Mouse (Mus musculus) E14TG2a.4 (cell line): Measurements from ENCODE around the gene Olfr1310.
"Not testable (repeated sequence)": the region's sequence is repeated elsewhere in the genome, so short reads cannot be mapped to it uniquely, and the experiment has no call there.

Experiments used
- H3K27me3 ChIP-seq: 2 replicates; pipeline ENCODE4 v1.6.1; 2014; ENCODE audit warnings: low read length, control low read depth; ENCODE audit not compliant: insufficient read depth
- H3K36me3 ChIP-seq: 2 replicates; pipeline ENCODE4 v1.6.1; 2014; ENCODE audit warnings: low read length, control low read depth; ENCODE audit not compliant: insufficient read depth
- H3K4me1 ChIP-seq: replicated peaks from 2 replicates; pipeline ENCODE4 v1.6.1; 2014; ENCODE audit warnings: low read depth, low read length, control low read depth
- H3K4me3 ChIP-seq: replicated peaks from 2 replicates; pipeline ENCODE4 v1.5.1; 2014; ENCODE audit warnings: mild to moderate bottlenecking, low read length
- H3K9me3 ChIP-seq: 2 replicates; pipeline ENCODE4 v1.6.1; 2014; ENCODE audit warnings: low read length, control low read depth
- CTCF ChIP-seq: conservative IDR thresholded peaks from 2 replicates; pipeline ENCODE4 v1.5.1; 2014; ENCODE audit warnings: low read length
- NANOG ChIP-seq: IDR thresholded peaks from 2 replicates; pipeline ENCODE4 v1.6.1; 2014; ENCODE audit warnings: borderline replicate concordance, low read length, mixed read lengths
- POU5F1 ChIP-seq: IDR thresholded peaks from 2 replicates; pipeline ENCODE4 v1.6.1; 2014; ENCODE audit warnings: low read length, borderline replicate concordance

Olfr1310 gene

DNA sequence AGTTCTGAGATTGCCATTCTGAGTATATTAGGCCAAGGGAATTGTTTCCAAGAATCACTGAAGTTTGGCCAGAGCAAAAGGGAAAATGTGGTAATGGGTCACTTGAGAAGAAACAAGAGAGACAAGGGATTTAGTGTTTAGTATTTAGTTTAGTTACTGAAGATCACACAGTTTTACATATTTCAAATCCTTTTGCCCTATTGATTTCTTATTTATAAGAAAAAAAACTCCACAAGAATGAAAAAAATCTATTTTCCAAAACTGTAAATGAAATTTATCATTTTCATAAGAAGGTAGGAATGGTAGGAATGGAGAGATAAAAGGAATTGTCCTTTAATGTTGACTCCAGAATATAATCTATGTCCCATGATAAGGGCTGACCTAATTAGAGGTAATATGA, at the start of gene Olfr1310:
Gene Olfr1310 (minus strand): TSS at position 101 of the 400 bp plus-strand sequence.
- no peaks in the 10 kb centered on the region for H3K36me3 ChIP-seq
- peaks cover 3% of the 10 kb centered on the region; the same call in 1 of the 2 replicates for H3K9me3 ChIP-seq
- TF ChIP-seq CTCF (no peak), NANOG (no peak), POU5F1 (no peak)
- H3K4me1 ChIP-seq, result no peaks in the 10 kb centered on the region
- no peak within 1 kb of the TSS for H3K4me3 ChIP-seq
- no peaks in the 10 kb centered on the region for H3K27me3 ChIP-seq

DNA sequence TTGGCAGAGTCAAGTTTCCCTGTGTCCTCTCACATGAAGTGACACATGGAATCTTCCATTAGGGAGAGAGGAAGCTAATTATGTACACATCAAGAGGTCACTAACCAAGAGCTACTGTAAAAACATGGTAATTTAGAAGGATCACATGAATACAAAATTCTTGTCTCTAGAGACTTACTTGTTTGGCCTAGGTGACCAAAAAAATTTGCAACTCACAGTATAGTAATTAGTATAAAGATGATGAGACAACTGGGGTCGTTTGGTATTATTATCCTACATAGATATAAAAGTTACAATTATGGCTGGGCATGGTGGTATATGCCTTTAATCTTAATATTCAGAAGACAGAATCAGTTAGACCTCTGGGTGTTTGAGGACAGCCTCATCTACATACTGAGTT, 37.6 kb upstream of the Olfr1310 start, which contains the start of gene Olfr1312:
Gene Olfr1312 (minus strand): TSS at position 101 of the 400 bp plus-strand sequence.
- H3K27me3 ChIP-seq, result no peaks in the 10 kb centered on the region
- no peak for TF ChIP-seq CTCF
- TF ChIP-seq NANOG, result no peak
- TF ChIP-seq POU5F1, result no peak
- H3K4me1 ChIP-seq, result no peaks in the 10 kb centered on the region
- H3K9me3 ChIP-seq, result peaks cover 7% of the 10 kb centered on the region; the same call in 1 of the 2 replicates
- no peak within 1 kb of the TSS for H3K4me3 ChIP-seq
- H3K36me3 ChIP-seq, result no peaks in the 10 kb centered on the region

DNA sequence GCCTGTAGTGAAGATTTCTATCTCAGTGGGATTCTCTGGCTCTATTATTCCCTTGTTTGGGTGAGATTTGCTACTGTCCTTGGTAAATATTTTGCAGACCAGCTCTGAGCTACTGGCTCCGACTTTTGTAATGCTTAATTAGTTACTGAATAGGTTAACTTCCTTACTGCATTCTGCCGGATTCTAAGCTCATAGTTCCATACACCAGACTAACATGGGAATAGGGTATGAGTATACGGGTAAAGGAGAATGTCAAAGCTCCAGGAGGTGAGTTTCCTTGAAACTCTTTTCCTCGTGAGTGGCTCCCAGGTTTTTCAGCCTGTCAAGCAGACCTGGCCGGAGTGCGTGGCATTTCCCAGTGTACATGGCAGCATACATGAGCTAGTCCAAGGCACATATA, 14.5 kb upstream of the Olfr1310 start:
- not testable (repeated sequence) for H3K4me3 ChIP-seq, H3K27me3 ChIP-seq, H3K4me1 ChIP-seq

DNA sequence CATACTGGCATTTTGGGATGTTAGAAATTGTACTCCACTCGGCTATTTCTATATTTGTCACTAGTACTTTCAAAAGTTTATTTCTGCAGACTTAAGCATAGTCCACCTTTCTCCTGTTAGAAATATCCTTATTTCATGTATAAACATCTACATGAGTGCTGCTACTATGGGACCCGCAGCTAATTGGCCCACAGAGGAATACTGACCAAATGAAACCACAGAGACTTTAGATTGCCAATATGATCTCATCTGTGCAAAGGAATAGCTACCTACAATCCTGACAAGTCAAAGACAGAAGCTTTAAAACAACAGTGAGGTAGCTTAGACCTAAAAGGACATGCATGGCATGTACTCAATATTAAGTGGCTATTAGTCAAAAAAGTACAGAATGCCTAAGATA, 11.8 kb upstream of the Olfr1310 start, which contains the start of gene Olfr1311:
Gene Olfr1311 (minus strand): TSS at position 101 of the 400 bp plus-strand sequence.
- H3K4me3 ChIP-seq, result no peak within 1 kb of the TSS
- no peaks in the 10 kb centered on the region for H3K27me3 ChIP-seq
- no peaks in the 10 kb centered on the region for H3K36me3 ChIP-seq
- H3K9me3 ChIP-seq, result no peaks in the 10 kb centered on the region
- no peak for TF ChIP-seq POU5F1
- no peak for TF ChIP-seq NANOG
- TF ChIP-seq CTCF, result no peak
- no peaks in the 10 kb centered on the region for H3K4me1 ChIP-seq

More for the DNA sequence above, 14.5 kb upstream of the Olfr1310 start:
- not testable (repeated sequence) for H3K9me3 ChIP-seq, H3K36me3 ChIP-seq

DNA sequence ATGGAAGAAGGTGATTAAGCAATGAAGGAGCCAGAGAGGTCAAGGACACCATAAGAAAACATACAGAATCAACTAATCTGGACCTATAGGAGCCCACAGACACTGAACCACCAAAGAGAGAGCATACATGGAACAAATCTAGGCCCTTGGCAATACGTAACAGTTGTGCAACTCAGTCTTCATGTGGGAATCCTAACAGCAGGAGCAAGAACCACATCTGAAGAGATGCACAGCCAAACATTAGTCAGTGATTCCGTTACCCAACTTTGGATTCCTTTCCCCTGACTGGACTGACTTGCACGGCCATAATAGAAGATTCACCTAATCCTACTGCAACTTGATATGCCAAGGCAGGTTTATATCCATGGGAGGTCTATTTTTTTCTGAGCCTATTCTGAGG, 2.4 kb upstream of the Olfr1310 start:
- no peaks in the 10 kb centered on the region for H3K4me1 ChIP-seq
- peaks cover 3% of the 10 kb centered on the region; the same call in 1 of the 2 replicates for H3K9me3 ChIP-seq
- no peak overlapping the region for H3K4me3 ChIP-seq
- no peaks in the 10 kb centered on the region for H3K27me3 ChIP-seq
- no peaks in the 10 kb centered on the region for H3K36me3 ChIP-seq
- no peak for TF ChIP-seq POU5F1
- TF ChIP-seq NANOG, result no peak
- no peak for TF ChIP-seq CTCF

DNA sequence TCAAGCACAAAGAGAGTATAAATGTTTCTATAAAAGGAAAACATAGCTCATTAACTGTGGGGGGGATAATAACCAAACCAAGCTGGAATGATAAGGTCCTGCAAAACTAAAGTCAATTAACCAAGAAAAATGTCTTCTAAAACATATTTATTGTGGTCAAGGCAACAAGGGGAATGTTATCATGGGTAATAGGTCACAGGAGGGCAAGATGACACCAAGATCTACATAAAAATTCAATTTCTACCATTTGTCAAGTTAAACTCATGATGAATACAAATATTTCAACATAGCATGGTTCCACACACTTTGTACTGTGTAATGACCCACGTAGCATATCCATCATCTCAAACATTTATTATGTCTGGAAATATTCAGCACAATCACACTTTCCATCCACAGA, 22.3 kb downstream of the Olfr1310 start, which contains the start of gene Olfr1309:
Gene Olfr1309 (minus strand): TSS at position 101 of the 400 bp plus-strand sequence.
- no peaks in the 10 kb centered on the region for H3K4me1 ChIP-seq
- H3K9me3 ChIP-seq, result no peaks in the 10 kb centered on the region
- H3K27me3 ChIP-seq, result no peaks in the 10 kb centered on the region
- no peaks in the 10 kb centered on the region for H3K36me3 ChIP-seq
- no peak within 1 kb of the TSS for H3K4me3 ChIP-seq
- TF ChIP-seq POU5F1, result no peak
- TF ChIP-seq NANOG, result no peak
- TF ChIP-seq CTCF, result no peak

DNA sequence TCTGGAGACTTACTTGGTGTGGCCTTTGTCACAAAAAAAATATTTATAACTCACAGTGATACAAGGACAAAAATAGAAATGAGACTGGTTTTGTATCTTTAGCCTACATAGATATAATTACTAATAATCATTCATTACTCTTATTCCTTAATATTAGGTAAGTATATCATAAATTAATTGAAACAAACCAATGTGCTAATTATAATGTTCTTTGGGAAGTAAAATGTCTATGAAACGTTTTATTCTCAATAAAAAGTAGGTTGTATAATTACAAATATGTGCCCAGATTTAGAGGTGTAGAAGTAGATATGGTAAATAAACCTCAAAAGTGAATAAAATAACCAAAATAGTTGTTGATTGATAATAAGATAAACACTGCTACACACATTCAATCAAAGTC, 47.7 kb downstream of the Olfr1310 start, which contains the start of gene Olfr1308:
Gene Olfr1308 (minus strand): TSS at position 101 of the 400 bp plus-strand sequence.
- H3K27me3 ChIP-seq, result no peaks in the 10 kb centered on the region
- no peak for TF ChIP-seq POU5F1
- TF ChIP-seq CTCF, result no peak
- no peak for TF ChIP-seq NANOG
- H3K9me3 ChIP-seq, result peaks cover 6% of the 10 kb centered on the region; the same call in 1 of the 2 replicates
- H3K36me3 ChIP-seq, result no peaks in the 10 kb centered on the region
- no peaks in the 10 kb centered on the region for H3K4me1 ChIP-seq
- H3K4me3 ChIP-seq, result no peak within 1 kb of the TSS
